Mouse (Mus musculus) intestine, embryonic 15.5 days (tissue): Measurements from ENCODE around the gene Nutm2. TPM values are rescaled to one million over a fixed set of nuclear protein-coding genes. Genes with fewer than 3 reads are reported as not detected.
"Not testable (repeated sequence)": the region's sequence is repeated elsewhere in the genome, so short reads cannot be mapped to it uniquely, and the experiment has no call there.

Experiments used
- ATAC-seq: fragments of 200-750 bp; cut with Nextera tagmentation; 2 replicates; pipeline ENCODE4 v1.8.0; 2017; ENCODE audit warnings: moderate TSS enrichment, moderate library complexity
- H3K27ac ChIP-seq: fragments of 300-500 bp; sonication (generic); 2 replicates; pipeline ENCODE4 v1.5.1; 2015; ENCODE audit warnings: mild to moderate bottlenecking, inconsistent platforms
- H3K27me3 ChIP-seq: fragments of 300-500 bp; sonication (generic); replicated peaks from 2 replicates; pipeline ENCODE4 v1.6.1; 2015; ENCODE audit warnings: inconsistent platforms
- H3K36me3 ChIP-seq: fragments of 300-500 bp; sonication (generic); 2 replicates; pipeline ENCODE4 v1.6.1; 2015; ENCODE audit warnings: inconsistent platforms
- H3K4me1 ChIP-seq: fragments of 300-500 bp; sonication (generic); replicated peaks from 2 replicates; pipeline ENCODE4 v1.6.1; 2015; ENCODE audit warnings: inconsistent platforms
- H3K4me2 ChIP-seq: fragments of 300-500 bp; sonication (generic); replicated peaks from 2 replicates; pipeline ENCODE4 v1.6.1; 2015; ENCODE audit warnings: mild to moderate bottlenecking, inconsistent platforms
- H3K4me3 ChIP-seq: fragments of 300-500 bp; sonication (generic); replicated peaks from 2 replicates; pipeline ENCODE4 v1.5.1; 2015; ENCODE audit warnings: inconsistent platforms
- H3K9ac ChIP-seq: fragments of 300-500 bp; sonication (generic); 2 replicates; pipeline ENCODE4 v1.6.1; 2015; ENCODE audit warnings: inconsistent platforms
- H3K9me3 ChIP-seq: fragments of 300-500 bp; sonication (generic); 2 replicates; pipeline ENCODE4 v1.6.1; 2016; ENCODE audit warnings: inconsistent platforms
- WGBS: fragments of 180-500 bp; shearing (Covaris S2); methylation state at CpG from one replicate; pipeline ENCODE4 v1.1.7; 2015; 5-methylcytosine and 5-hydroxymethylcytosine counted together
- polyA plus RNA-seq: library from polyadenylated mRNA; unstranded; fragments of >200 nt; fragmentation: Nextera tagmentation; extraction: Ambion mirVana; gene quantifications from 2 replicates; pipeline ENCODE4 v1.2.1, GENCODE M21; 2015

The Nutm2 gene
- polyA plus RNA-seq, 1 experiment from 2014 or later, result not detected

GRCm38 (mm10) chr13:50488510-50488909, 21.4 kb downstream of the Nutm2 start:
- H3K27me3 ChIP-seq, H3K9me3 ChIP-seq, H3K27ac ChIP-seq, H3K9ac ChIP-seq, H3K36me3 ChIP-seq, H3K4me1 ChIP-seq, H3K4me3 ChIP-seq, H3K4me2 ChIP-seq, ATAC-seq: not testable (repeated sequence)

DNA sequence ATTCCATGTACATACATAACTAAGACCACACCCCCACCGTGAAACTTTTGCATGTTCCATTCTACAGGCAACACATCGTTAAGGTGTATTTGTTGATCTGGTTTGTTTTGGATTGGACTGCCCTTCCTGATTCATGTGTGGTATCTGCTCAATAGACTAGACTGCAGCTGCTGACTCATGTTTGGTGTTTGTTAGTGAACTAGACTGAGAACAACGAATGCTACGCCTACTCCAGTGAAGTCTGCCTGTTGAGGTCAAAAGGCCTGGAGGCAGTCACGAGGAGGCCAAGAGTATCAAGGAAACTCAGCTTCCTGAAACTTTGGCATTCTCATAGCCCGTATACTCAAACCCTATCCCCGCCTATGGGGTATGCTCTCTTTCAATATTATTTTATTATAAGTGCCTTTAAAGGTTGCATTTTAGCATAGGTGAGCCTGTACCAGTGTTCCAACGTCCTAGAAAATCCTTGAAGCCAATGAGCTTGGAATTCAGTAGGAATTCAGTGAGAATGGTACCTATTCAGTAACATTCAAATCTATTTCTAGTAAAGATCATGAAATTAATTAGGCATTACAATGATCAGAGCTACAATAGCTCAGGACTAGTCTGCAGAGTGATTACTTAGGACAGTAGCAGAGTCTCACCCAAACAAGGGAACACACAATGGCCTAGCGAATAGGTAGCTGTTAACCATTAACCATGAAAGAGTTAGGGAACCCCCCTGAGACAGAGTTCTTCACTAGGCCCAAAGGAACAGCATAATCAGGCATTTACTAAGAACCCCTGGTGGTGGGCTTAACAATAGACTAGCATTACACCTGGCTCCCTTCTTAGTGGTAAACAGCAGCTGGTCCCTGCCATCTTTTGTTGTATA, 43.6 kb downstream of the Nutm2 start:
- not testable (repeated sequence) for H3K9ac ChIP-seq, H3K36me3 ChIP-seq, H3K4me1 ChIP-seq, H3K4me3 ChIP-seq, H3K27ac ChIP-seq, H3K4me2 ChIP-seq, H3K9me3 ChIP-seq, ATAC-seq, H3K27me3 ChIP-seq
- 84% methylated on average over 9 of the region's 9 CpGs for WGBS

Other genes starting within 250 kb of the Nutm2 start
- gene Gm906, start 217.0 kb upstream of the Nutm2 start, polyA plus RNA-seq, result not detected in 2 replicates
- 22.7 and 24.6 TPM in 2 replicates for gene Fbxw17, start 49.4 kb upstream of the Nutm2 start, polyA plus RNA-seq
- gene Gm47429, start 23.4 kb upstream of the Nutm2 start, polyA plus RNA-seq, result not detected in 2 replicates
- gene Gm904, start 175.9 kb downstream of the Nutm2 start, polyA plus RNA-seq, result not detected in 2 replicates
- not detected in 2 replicates for gene Gm8765, start 231.0 kb downstream of the Nutm2 start, polyA plus RNA-seq